Mouse (Mus musculus) midbrain, embryonic 16.5 days (tissue): ENCODE results near the gene Cct7. TPM values are rescaled to one million over a fixed set of nuclear protein-coding genes. Genes with fewer than 3 reads are reported as not detected.

Experiments
- ATAC-seq: fragments of 200-750 bp; cut with Nextera tagmentation; 2 replicates; pipeline ENCODE4 v1.8.0; 2017; ENCODE audit warnings: moderate TSS enrichment
- H3K27ac ChIP-seq: fragments of 300-500 bp; sonication (generic); 2 replicates; pipeline ENCODE4 v1.5.1; 2014; ENCODE audit warnings: mild to moderate bottlenecking, low read length, mixed read lengths
- H3K27me3 ChIP-seq: fragments of 300-500 bp; sonication (generic); 2 replicates; pipeline ENCODE4 v1.6.1; 2014; ENCODE audit warnings: low read depth, low read length, mixed read lengths; ENCODE audit not compliant: control insufficient read depth, insufficient read depth
- H3K36me3 ChIP-seq: fragments of 300-500 bp; sonication (generic); 2 replicates; pipeline ENCODE4 v1.6.1; 2014; ENCODE audit warnings: mild to moderate bottlenecking, low read length, moderate library complexity, mixed read lengths; ENCODE audit not compliant: control insufficient read depth, insufficient read depth
- H3K4me1 ChIP-seq: fragments of 300-500 bp; sonication (generic); 2 replicates; pipeline ENCODE4 v1.6.1; 2014; ENCODE audit warnings: mild to moderate bottlenecking, low read length, mixed read lengths; ENCODE audit not compliant: control insufficient read depth, insufficient read depth
- H3K4me2 ChIP-seq: fragments of 300-500 bp; sonication (generic); 2 replicates; pipeline ENCODE4 v1.6.1; 2014; ENCODE audit warnings: mild to moderate bottlenecking, low read length, mixed read lengths
- H3K4me3 ChIP-seq: fragments of 300-500 bp; sonication (generic); 2 replicates; pipeline ENCODE4 v1.5.1; 2014; ENCODE audit warnings: low read depth, mild to moderate bottlenecking, low read length, moderate library complexity, mixed read lengths
- H3K9ac ChIP-seq: fragments of 300-500 bp; sonication (generic); 2 replicates; pipeline ENCODE4 v1.6.1; 2014; ENCODE audit warnings: low read depth, low read length, mixed read lengths
- H3K9me3 ChIP-seq: fragments of 300-500 bp; sonication (generic); replicated peaks from 2 replicates; pipeline ENCODE4 v1.6.1; 2014; ENCODE audit warnings: mild to moderate bottlenecking, low read length, mixed read lengths; ENCODE audit not compliant: control insufficient read depth, poor library complexity, severe bottlenecking
- WGBS: fragments of 180-500 bp; shearing (Covaris S2); extraction: QIAGEN DNeasy Blood & Tissue Kit; methylation state at CpG from one replicate; pipeline ENCODE4 v1.1.7; 2014; 5-methylcytosine and 5-hydroxymethylcytosine counted together
- polyA plus RNA-seq: library from polyadenylated mRNA; unstranded; fragments of >200 nt; fragmentation: Nextera tagmentation; extraction: Ambion mirVana; gene quantifications from 2 replicates; pipeline ENCODE4 v1.2.1, GENCODE M21; 2015

Cct7 gene
- 573 and 593 TPM in 2 replicates for polyA plus RNA-seq

DNA sequence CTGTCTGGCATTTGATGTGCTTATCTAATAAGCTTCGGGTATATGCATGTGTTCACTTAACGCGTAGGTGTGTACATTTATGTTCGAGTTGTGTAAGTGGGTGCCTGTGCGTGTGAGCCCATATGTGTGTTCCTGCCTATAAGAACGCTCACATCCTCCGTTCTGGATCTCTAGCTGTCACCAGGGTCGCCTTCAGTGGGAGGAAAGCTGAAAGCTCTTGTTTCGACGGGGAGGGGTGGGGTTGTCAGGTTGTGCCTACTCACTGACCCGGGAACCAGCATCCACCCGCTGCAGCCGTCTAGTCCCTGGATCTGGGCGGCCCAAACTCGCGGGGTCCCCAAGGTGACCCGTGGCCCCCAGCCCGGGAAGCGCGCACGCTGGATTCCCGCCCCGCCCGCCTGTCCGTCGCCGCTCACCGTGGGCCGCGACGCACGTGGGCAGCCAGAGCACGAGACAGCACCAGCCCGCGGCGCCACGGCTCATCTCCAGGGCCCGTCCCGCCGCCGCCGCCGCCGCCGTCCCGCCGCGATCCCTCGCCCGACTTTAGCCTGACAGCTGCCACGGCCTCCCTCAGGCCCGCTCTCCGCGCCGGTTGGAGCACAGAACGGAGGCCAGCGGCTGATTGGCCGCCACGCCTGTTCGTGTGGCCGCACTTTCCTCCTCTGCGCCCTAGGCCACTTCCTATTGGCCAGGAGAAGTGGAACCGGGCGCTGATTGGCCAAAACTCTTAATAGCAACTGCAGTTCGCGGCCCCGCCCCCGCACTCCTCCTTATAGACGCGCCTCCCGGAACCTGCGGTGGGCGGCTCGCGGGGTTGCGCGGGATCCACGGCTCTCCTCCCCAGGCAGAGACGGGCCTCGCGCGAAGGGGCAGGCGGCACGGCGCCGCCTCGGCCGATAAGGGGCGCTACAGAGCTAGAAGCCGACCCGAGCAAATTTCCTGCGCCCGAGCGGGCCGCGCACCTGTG is at the start of gene Cct7:
Gene Cct7 (plus strand): TSS at position 818 of the 967 bp plus-strand sequence.
- H3K9me3 ChIP-seq: no peaks in the 10 kb centered on the region
- WGBS: 3% methylated on average over 75 of the region's 96 CpGs
- peaks cover 5% of the 10 kb centered on the region for H3K36me3 ChIP-seq
- peak within 1 kb of the TSS; percentile 92 for H3K27ac ChIP-seq
- peak within 1 kb of the TSS; percentile 61 for H3K4me3 ChIP-seq
- peaks cover 35% of the 10 kb centered on the region for H3K4me1 ChIP-seq
- H3K27me3 ChIP-seq: no peaks in the 10 kb centered on the region
- peak; percentile 93 for ATAC-seq
- H3K9ac ChIP-seq: peak within 1 kb of the TSS; percentile 86
- peak within 1 kb of the TSS; percentile 79 for H3K4me2 ChIP-seq

DNA sequence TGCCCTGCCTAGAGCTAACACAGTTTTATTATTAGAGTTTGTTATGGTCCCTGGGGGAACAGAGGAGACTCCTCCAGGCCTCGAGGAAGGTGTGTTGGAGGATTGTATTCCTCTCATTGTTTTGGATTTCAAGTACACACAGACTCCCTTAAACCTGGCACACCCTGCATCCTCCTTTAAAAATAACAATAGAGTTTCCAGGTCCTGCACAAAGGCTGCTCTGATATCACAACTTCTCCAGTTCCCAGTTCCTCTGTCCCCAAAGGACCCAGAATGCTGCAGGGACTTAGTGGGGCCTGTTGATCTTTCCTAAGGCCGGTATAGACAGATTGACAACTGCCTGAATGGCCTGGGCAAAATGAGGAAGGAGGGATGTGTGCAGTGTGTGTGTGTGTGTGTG is 48.7 kb upstream of the Cct7 start:
- 34% methylated on average over 2 of the region's 2 CpGs for WGBS
- no peaks in the 10 kb centered on the region for H3K27me3 ChIP-seq
- peak; percentile 48; the same call in 1 of the 2 replicates for ATAC-seq

DNA sequence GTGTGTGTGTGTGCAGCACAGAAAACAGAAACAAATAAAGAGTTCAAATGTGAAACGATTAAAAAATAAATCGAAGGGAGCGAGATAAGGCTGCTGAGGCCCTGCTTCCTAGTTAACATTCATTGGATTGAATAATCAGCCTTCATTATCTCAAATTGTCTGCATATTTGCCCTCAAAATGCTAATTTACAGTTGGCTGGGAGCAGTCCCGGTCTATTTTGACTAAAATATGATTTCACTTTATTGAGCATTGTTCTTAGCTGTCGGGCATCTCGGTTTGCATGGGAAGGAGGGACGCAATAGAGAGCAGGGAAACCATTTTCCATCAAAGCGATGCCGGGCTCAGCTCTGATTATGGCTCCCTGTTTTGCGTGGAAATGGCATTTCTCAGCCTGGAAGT is 48.3 kb upstream of the Cct7 start:
- peak; percentile 54; the same call in 1 of the 2 replicates for ATAC-seq

More for the DNA sequence above, 48.7 kb upstream of the Cct7 start:
- peak overlapping the region; percentile 71 for H3K27ac ChIP-seq
- H3K4me1 ChIP-seq: no peaks in the 10 kb centered on the region
- H3K4me2 ChIP-seq: no peak overlapping the region
- H3K9me3 ChIP-seq: no peaks in the 10 kb centered on the region
- no peak overlapping the region for H3K4me3 ChIP-seq
- H3K36me3 ChIP-seq: no peaks in the 10 kb centered on the region
- no peak overlapping the region for H3K9ac ChIP-seq

DNA sequence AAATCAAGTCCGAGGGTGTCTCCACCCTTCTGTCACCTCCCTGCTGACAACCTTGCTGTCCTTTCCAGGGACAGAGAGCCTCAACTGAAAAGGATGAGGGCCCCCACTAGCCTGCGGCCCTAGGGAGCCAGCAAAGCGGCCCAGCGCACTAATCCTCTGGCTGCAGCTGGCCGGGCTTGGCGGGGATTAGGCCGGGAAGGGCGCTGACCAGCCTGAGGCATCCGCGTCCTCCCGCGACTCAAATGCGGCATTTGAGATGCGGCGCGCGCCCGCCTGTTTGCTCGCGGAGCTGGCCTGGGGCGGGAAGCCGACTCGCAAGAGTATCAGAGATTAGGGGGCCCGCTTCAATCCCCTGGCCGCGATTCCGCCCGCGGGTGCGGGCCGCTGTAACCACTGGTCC is 42.3 kb upstream of the Cct7 start:
- Histone ChIP-seq H3K27me3 (peaks cover 18% of the 10 kb centered on the region), H3K9me3 (no peaks in the 10 kb centered on the region), H3K4me2 (peak overlapping the region; percentile 68), H3K4me3 (peak overlapping the region; percentile 35), H3K9ac (peak overlapping the region; percentile 64), H3K4me1 (peaks cover 6% of the 10 kb centered on the region; the same call in 1 of the 2 replicates), H3K36me3 (no peaks in the 10 kb centered on the region), H3K27ac (no peak overlapping the region)
- under 1% methylated on average over 31 of the region's 31 CpGs for WGBS
- no peak for ATAC-seq

More for the DNA sequence above, 48.3 kb upstream of the Cct7 start:
- H3K4me2 ChIP-seq: no peak overlapping the region
- H3K36me3 ChIP-seq: no peaks in the 10 kb centered on the region
- no peaks in the 10 kb centered on the region for H3K4me1 ChIP-seq
- no peaks in the 10 kb centered on the region for H3K9me3 ChIP-seq
- H3K27me3 ChIP-seq: no peaks in the 10 kb centered on the region
- H3K27ac ChIP-seq: peak overlapping the region; percentile 71
- H3K4me3 ChIP-seq: no peak overlapping the region
- no peak overlapping the region for H3K9ac ChIP-seq
- WGBS: 54% methylated on average over 10 of the region's 10 CpGs

DNA sequence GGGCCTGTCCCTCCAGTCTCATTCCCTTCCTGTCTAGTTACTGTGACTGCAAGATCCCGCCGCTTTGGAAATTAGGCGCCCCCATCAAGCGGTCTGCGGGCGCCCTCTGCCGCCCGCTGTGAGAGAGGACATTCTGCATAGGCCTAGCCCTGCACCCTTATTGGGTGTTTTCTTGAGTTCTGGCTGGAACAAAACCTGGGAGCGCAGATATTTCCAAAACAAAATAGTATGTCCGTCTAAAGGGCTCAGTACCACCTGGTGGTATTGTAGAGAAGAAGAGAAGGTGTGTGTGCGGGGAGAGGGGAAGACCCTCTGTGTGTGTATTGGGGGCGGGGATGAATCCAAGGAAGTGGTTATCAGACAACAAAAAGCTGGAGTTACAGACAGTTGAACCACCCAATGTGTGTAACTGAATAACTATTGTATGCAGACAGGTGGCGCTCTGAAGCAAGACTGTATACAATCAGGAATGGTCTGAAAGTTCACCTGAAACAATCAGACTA is 40.5 kb upstream of the Cct7 start:
- Histone ChIP-seq H3K4me3 (no peak overlapping the region), H3K27ac (no peak overlapping the region), H3K9me3 (no peaks in the 10 kb centered on the region), H3K36me3 (no peaks in the 10 kb centered on the region), H3K4me2 (0 out of 2 replicates have a peak overlapping the region, but pooled peaks have one; percentile 5), H3K9ac (no peak overlapping the region), H3K27me3 (peaks cover 18% of the 10 kb centered on the region), H3K4me1 (peaks cover 6% of the 10 kb centered on the region; the same call in 1 of the 2 replicates)
- 10% methylated on average over 13 of the region's 13 CpGs for WGBS
- peak; percentile 82 for ATAC-seq

DNA sequence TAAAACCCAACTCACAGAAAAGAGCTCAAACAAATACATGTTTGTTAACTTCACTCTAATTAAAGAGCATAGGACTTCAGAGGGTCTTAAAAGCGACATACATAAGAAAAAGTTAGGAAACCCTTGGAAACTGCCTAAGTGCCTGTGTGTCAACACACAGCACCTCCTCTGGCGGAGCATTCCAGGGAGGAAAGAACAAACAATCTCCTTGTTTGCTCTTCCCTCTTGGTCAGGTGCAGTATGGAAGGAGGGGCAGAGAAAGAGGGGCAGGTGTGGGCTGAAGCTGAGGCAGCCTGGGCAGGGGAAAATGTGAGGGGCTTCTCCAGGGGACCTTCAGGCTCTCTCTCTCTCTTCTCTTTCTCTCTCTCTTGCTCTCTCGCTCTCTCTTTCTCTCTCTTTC is 35.5 kb upstream of the Cct7 start:
- no peak overlapping the region for H3K4me3 ChIP-seq
- no peak for ATAC-seq
- H3K27me3 ChIP-seq: no peaks in the 10 kb centered on the region
- H3K9me3 ChIP-seq: no peaks in the 10 kb centered on the region
- H3K27ac ChIP-seq: no peak overlapping the region
- H3K4me1 ChIP-seq: no peaks in the 10 kb centered on the region
- 65% methylated on average over 3 of the region's 3 CpGs for WGBS
- no peaks in the 10 kb centered on the region for H3K36me3 ChIP-seq
- H3K4me2 ChIP-seq: no peak overlapping the region
- no peak overlapping the region for H3K9ac ChIP-seq

DNA sequence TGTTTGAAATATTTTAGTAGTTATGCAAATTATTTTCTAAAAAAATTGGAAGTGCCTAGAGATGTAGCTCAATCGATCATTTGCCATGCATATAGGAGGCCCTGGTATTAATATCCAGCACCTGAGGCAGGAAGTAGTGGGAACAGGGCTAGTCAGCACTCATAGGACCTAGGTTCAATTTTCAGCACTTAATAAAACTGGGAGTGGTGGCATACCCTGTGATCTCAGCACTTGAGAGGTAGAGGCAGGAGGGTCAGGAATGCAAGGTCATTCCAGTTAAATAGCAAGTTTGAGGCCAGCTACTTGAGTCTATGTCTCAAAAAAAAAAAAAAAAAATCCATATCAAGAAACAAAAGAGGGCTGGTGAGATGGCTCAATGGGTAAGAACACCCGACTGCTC is 32.2 kb upstream of the Cct7 start:
- Histone ChIP-seq H3K4me2 (no peak overlapping the region), H3K27me3 (0 out of 2 replicates have a peak, but pooled peaks cover 2% of the 10 kb centered on the region), H3K9ac (no peak overlapping the region), H3K4me3 (no peak overlapping the region), H3K36me3 (no peaks in the 10 kb centered on the region), H3K27ac (no peak overlapping the region), H3K4me1 (no peaks in the 10 kb centered on the region), H3K9me3 (no peaks in the 10 kb centered on the region)
- 88% methylated on average over 2 of the region's 2 CpGs for WGBS
- no peak for ATAC-seq

DNA sequence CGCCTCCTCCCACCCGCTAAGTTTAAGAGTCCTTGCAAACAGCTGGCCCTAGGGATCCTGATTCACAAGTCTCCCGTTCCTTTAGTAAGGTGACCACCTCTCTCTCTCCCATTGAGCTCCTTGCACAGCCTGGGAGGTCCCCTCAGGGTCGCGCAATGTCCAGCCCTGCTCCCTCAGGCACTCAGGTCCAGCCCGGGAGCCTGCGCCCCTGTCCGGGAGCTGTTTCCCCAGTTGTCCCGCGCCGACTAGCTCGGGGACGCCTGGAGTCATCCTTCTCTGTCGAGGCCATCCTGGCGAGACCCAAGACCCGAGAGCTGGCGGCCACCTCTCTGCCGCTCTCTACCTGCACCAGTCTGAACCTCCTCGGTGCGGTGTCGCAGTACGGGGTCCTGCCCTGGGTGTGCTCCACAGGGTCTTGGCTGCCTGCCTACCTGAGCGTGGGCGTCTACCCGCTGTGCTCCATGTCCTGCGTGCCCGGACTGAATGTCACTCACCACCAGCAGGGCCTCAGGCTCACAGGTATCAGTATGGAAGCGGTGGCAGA is 27.4 kb upstream of the Cct7 start, which contains the start of gene Noto:
Gene Noto (plus strand): TSS at position 51 of the 544 bp plus-strand sequence.
- Histone ChIP-seq H3K4me1 (no peaks in the 10 kb centered on the region), H3K4me2 (no peak within 1 kb of the TSS), H3K9ac (no peak within 1 kb of the TSS), H3K36me3 (no peaks in the 10 kb centered on the region), H3K27ac (no peak within 1 kb of the TSS), H3K27me3 (0 out of 2 replicates have a peak, but pooled peaks cover 3% of the 10 kb centered on the region), H3K9me3 (no peaks in the 10 kb centered on the region), H3K4me3 (no peak within 1 kb of the TSS)
- ATAC-seq: no peak
- WGBS: 16% methylated on average over 28 of the region's 28 CpGs
